Mouse (Mus musculus) ES-Bruce4 (cell line): ENCODE measurements at regions not wholly inside any gene's neighbourhood (a gene's known extent, or its start where the extent isn't known, plus 50 kb on each side); places are given as distances from the start of the nearest gene placed in this dataset.

Source experiments
- H3K27ac ChIP-seq: 2 replicates; pipeline ENCODE4 v1.5.1; 2012; ENCODE audit warnings: low read length, inconsistent platforms; ENCODE audit not compliant: insufficient read depth
- H3K27me3 ChIP-seq: 2 replicates; pipeline ENCODE4 v1.6.1; 2012; ENCODE audit warnings: mild to moderate bottlenecking, low read length, inconsistent platforms; ENCODE audit not compliant: control insufficient read depth, poor library complexity, insufficient read depth, severe bottlenecking
- H3K36me3 ChIP-seq: 2 replicates; pipeline ENCODE4 v1.6.1; 2012; ENCODE audit warnings: inconsistent platforms, mild to moderate bottlenecking, low read length, moderate library complexity; ENCODE audit not compliant: control insufficient read depth, poor library complexity, insufficient read depth, severe bottlenecking
- H3K4me1 ChIP-seq: one replicate; pipeline ENCODE4 v1.8.1; 2011; ENCODE audit warnings: low read length; ENCODE audit not compliant: control insufficient read depth, insufficient read depth
- H3K4me3 ChIP-seq: 2 replicates; pipeline ENCODE4 v1.5.1; 2011; ENCODE audit warnings: low read depth, mild to moderate bottlenecking, low read length
- H3K9ac ChIP-seq: 2 replicates; pipeline ENCODE4 v1.6.1; 2012; ENCODE audit warnings: low read depth, mild to moderate bottlenecking, inconsistent platforms; ENCODE audit not compliant: poor library complexity, severe bottlenecking
- H3K9me3 ChIP-seq: replicated peaks from 2 replicates; pipeline ENCODE4 v1.6.1; 2012; ENCODE audit warnings: mild to moderate bottlenecking, low read length, inconsistent platforms; ENCODE audit not compliant: control insufficient read depth, poor library complexity, insufficient read depth, severe bottlenecking
- CTCF ChIP-seq: IDR thresholded peaks from one replicate; pipeline ENCODE4 v1.8.1; 2011; ENCODE audit warnings: low read depth, low read length
- EP300 ChIP-seq: IDR thresholded peaks from 2 replicates; pipeline ENCODE4 v1.6.1; 2011; ENCODE audit warnings: low read depth, low read length; ENCODE audit not compliant: insufficient read depth
- POLR2A ChIP-seq: IDR thresholded peaks from one replicate; pipeline ENCODE4 v1.8.1; 2011; ENCODE audit warnings: low read length; ENCODE audit not compliant: insufficient read depth

DNA sequence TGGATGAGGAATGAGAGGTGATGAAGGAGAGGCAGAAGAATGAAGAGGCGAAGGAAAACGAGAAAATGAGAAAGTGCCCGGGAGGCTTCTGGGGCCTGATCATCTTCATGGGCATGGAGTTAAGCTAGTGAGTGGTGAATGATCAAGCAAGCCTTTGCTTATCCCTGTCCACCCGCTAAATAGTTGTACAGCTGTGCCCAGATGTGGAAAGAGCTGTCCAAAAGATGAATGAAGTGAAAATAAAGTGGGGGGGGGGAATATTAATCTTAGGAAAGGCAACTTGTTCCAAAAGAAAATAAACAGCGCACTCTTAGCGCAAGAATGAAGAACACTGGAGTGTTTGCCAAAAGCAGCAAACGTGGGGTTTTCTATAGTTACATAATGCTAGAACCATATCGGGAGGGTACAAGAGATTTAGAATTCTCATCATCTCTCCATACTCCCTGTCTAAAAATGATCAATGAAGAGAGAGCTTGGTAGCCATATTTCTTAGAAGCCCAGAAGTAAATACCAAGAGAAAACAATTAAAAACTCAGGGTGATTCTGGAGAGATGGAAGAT lies 188.5 kb downstream of the Utp18 start:
- no peak for TF ChIP-seq CTCF
- no peak for TF ChIP-seq POLR2A
- TF ChIP-seq EP300, result no peak
- Histone ChIP-seq H3K27ac (no peak overlapping the region), H3K9me3 (no peaks in the 10 kb centered on the region), H3K9ac (no peak overlapping the region), H3K27me3 (no peaks in the 10 kb centered on the region), H3K4me3 (no peak overlapping the region), H3K4me1 (no peaks in the 10 kb centered on the region), H3K36me3 (no peaks in the 10 kb centered on the region)

GRCm38 (mm10) chr11:93696096-93696890 lies 189.3 kb downstream of the Utp18 start:
- H3K36me3 ChIP-seq, result no peaks in the 10 kb centered on the region
- no peaks in the 10 kb centered on the region for H3K27me3 ChIP-seq
- TF ChIP-seq POLR2A (no peak), EP300 (no peak), CTCF (no peak)
- H3K4me1 ChIP-seq, result no peaks in the 10 kb centered on the region
- no peak overlapping the region for H3K4me3 ChIP-seq
- no peaks in the 10 kb centered on the region for H3K9me3 ChIP-seq
- no peak overlapping the region for H3K27ac ChIP-seq
- H3K9ac ChIP-seq, result no peak overlapping the region

GRCm38 (mm10) chr11:93683691-93684090 lies 201.9 kb downstream of the Utp18 start:
- Histone ChIP-seq H3K27me3 (no peaks in the 10 kb centered on the region), H3K4me3 (no peak overlapping the region), H3K4me1 (no peaks in the 10 kb centered on the region), H3K36me3 (no peaks in the 10 kb centered on the region), H3K9me3 (no peaks in the 10 kb centered on the region), H3K27ac (no peak overlapping the region), H3K9ac (no peak overlapping the region)
- TF ChIP-seq CTCF (no peak), EP300 (no peak), POLR2A (no peak)

- H3K27ac ChIP-seq, result no peak overlapping the region
- no peaks in the 10 kb centered on the region for H3K36me3 ChIP-seq
- TF ChIP-seq EP300 (no peak), CTCF (no peak), POLR2A (no peak)
- no peaks in the 10 kb centered on the region for H3K9me3 ChIP-seq
- no peak overlapping the region for H3K4me3 ChIP-seq
- H3K9ac ChIP-seq, result no peak overlapping the region
- no peaks in the 10 kb centered on the region for H3K4me1 ChIP-seq
- H3K27me3 ChIP-seq, result no peaks in the 10 kb centered on the region; the same call in 1 of the 2 replicates
Observed at GRCm38 (mm10) chr11:93676299-93676698, 209.3 kb downstream of the Utp18 start.

GRCm38 (mm10) chr11:93672025-93672424 lies 213.5 kb downstream of the Utp18 start:
- no peak for TF ChIP-seq EP300
- no peak for TF ChIP-seq POLR2A
- TF ChIP-seq CTCF, result no peak
- no peak overlapping the region for H3K4me3 ChIP-seq
- no peaks in the 10 kb centered on the region for H3K4me1 ChIP-seq
- no peaks in the 10 kb centered on the region for H3K9me3 ChIP-seq
- H3K9ac ChIP-seq, result no peak overlapping the region
- no peaks in the 10 kb centered on the region for H3K27me3 ChIP-seq
- no peak overlapping the region for H3K27ac ChIP-seq
- H3K36me3 ChIP-seq, result no peaks in the 10 kb centered on the region

GRCm38 (mm10) chr11:93661657-93662056 lies 223.9 kb downstream of the Utp18 start:
- Histone ChIP-seq H3K9ac (no peak overlapping the region), H3K4me1 (no peaks in the 10 kb centered on the region), H3K9me3 (no peaks in the 10 kb centered on the region; the same call in none of the 2 replicates), H3K27ac (no peak overlapping the region), H3K36me3 (no peaks in the 10 kb centered on the region), H3K4me3 (no peak overlapping the region), H3K27me3 (no peaks in the 10 kb centered on the region)
- TF ChIP-seq POLR2A (no peak), EP300 (no peak), CTCF (no peak)
